Mouse (Mus musculus): Measurements from ENCODE around the gene Nab2.

The Nab2 gene

DNA sequence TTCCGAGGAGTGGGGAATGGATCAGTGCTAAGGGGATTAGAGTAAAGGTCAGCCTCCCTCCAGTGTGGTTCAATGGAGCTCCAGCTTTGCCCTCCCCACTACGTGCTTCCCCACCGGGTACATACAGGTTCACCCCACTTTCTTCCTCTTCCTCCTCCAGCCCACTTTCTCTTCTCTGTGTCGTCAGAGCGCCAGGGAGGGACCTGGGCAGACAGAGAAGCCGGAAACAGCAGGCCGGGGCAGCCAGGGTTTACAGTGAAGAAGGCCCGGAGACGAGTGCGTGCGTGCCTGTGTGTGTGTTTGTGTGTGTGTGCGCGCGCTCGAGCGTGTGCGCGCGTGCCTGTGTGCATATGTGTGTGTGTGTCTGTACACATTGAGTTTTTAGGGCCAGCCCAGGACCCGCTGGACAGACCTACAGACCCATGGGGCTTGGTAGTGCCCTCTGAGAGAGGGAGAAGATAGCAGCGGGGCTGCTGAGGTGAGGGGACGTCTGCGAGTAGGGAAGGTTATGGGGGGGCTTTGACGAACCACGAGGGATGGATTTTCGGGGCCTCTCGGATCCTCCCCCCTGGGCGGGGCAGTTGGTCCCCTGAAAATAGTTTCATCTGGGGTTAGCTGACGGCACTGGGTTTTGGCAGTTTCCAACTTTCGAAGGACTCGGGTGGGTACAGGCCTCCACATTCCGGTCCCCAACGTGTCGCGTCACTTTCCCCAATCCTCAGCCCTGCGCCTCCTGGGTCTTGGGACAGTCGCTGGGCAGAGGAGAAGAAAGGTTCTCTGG lies 25.4 kb downstream of the Nab2 start, which contains the start of gene Stat6:
Stat6 (plus strand) TSS at position 215 of the 781 bp plus-strand sequence.
- DNase-seq = peak; percentile 61

DNA sequence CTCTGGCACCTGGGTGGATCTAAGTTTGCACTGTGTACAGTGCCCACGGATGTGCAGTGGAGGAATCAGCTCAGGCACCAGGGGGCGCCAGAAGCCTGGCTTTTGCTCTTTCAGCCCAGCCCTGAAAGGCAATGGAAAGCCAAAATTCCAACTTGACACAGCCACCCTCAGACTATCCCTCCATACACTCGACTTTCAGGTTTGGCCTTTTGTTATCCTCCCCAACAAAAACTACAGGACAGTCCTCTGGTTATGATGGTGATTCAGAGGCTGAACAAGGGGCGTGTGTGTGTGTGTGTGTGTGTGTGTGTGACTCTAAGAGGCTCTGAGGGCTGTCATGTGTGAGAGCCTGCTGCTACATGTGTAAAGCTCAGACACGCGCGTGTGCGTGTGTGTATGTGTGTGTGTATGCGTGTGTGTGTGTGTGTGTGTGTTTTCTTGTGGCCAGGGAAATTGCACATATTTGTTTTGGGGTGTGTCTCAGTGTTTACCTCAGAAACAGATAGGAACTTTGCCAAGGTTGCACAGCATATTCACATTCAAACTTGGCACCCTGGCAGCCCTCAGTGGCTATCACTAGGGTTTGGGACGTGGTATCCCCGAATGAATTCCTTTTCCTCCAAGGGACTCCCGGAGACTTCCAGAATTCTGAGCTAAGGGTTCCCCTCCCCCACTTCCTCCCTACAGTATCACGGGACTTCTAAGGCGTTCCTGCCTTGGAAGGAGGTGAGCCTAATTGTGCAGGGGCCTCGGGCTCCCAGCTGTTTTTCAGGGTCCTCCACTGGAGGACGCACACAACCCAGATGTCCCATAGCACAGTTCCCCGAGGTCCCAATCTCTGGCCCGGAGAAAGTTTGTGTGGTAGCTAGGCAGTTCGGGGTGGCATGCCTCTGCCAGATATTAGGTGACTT lies 26.3 kb downstream of the Nab2 start:
- DNase-seq = peak; percentile 85

DNA sequence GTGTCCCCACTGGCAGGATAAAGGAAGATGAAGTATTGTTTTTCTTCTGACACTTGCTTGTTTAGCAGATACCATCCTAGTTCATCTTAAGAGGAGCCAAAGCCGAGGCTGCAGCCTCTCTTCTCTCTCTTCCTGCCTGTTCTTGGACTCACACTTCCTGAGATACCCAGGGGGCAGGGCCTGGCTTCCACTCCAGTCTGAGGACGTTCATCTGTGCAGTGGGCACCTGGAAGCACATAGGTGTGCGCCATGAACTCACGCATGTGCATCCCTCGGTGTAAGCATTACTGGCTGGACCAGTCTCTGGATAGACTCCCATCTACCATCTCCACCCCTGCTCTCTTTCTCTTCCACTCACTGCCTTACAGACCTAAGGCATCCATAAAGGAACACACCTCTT lies 27.9 kb downstream of the Nab2 start:
- no peak for DNase-seq

DNA sequence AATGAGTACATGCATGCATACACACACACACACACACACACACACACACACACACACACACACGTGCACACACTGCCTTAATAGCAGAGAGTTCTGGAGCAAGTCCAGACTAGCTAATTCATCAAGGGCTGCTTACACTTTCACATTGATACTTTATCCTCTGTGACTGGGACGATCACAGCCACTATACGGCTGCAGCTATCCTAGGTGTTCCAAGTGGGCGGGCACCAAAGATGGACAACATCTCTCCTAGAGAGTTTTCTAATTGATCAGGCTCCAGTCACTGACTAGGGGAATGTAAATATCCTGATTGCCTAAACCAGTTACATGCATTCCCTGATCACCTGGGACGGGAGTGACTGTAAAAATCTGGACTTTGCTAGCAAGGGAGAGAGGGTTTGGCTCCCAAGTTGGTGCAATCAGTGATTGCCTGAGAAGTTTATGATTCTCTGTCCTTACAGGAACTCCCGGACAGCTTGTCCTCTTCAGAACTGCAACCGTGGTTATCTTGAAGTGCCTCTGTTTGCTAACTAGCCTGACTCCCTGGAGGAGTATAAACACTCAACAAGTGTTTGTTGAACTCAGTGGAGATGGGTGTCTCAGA lies 35.6 kb downstream of the Nab2 start:
- no peak for DNase-seq

DNA sequence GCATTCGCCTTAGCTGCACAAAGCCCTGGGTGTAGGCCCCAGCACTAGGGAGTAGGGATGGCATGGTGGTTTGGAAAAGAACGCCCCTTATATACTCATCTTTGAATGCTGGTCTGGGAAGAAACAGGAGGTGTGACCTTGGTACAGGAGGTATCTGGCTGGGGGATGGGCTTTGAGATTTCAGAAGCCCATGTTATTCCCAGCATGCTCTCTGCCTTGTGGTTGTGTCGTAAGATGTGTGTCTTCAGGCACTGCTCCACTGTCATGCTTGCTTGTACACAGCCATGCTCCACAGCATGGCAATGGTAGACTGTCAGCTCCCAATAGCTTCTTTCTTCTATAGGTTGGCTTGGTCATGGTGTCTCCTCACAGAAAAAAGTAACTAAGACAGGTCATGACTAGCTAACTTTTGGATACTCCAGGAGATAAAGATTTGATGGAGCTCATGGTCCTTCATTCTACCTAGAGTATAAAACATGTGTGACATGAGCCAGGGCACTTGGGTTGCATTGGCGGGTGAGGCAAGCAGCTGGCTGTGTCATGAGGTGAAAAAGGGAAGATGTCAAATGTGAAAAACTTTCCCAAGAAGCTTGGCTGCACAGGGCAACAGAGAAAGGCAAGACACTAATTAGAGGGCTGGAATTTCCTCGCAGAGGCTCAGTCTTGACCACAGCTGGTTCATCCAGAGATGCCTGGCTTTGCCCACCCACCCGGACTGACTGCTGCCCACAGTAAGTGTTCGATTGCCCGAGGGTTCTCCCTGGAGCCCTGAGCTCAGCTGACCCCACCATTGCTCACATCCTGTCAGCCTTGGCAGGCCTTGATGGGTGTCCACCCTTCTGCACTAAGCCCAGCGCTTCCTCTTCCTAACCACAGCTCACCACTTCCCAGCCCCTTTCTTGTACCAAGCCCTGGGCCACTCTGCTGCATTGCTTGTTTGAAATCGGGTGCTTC lies 36.8 kb downstream of the Nab2 start:
- no peak for DNase-seq

DNA sequence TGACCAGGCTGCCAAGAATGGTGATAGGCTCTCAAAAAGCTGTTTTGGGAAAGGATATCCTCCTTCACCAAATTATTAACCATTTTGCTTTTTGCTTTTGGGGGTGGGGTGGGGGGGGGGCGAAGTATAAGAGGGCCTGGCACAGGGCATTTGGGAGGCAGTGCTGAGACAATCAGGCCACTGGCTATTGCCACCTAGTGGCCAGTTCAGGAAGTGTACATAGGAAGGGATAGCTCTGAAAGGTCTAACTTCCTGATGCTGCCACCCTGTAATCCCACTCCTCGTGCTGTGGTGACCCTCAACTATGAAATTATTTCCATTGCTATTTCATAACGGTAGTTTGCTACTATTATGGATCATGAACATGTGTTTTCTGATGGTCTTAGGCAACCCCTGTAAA lies 41.9 kb downstream of the Nab2 start:
- peak; percentile 67 for DNase-seq

DNA sequence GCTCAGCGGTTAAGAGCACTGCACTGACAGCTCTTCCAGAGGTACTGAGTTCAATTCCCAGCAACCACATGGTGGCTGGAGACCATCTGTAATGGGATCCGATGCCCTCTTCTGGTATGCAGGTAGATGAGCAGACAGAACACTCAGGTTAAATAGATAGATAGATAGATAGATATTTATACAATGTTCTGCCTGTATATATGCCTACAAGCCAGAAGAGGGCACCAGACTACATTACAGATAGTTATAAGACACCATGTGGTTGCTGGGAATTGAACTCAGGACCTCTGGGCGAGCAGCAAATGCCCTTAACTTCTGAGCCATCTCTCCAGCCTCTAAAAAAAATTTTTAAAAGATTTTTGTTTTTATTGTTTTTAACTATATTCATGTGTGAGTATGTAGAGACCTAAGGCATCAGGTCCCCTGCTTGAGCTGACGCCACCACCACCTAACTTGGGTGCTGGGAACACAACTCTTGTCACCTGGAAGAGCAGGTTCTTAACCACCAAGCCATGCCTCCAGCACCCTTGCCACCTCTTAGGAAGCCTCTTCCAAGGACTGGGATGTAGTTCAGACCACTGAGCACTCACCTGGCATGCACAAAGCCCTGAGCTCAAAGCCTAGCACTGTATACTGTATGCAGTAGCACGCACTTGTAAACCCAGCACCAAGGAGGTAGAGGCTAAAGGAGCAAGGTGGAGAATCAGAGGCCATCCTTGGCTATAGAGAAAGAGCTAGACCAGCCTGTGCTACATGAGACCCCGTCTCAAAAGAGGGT lies 44.7 kb downstream of the Nab2 start:
- no peak for DNase-seq

DNA sequence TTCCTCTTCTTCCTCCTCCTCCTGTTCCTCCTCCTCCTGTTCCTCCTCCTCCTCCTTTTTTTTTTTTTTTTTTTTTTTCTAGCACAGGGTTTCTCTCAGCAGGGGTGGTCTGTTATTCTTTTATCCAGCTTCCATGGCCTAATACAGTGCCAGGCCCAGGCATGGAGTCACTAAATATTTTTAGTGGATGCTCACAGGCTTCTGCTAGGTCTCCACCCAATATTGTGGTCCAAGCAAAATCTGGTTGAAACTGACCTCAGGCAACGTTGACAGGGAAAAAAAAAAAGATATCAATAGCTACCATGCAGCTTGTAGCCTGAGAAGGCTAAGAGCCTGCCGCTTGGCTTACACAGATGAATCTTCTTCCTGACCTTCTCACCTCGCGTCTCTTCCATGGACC lies 45.7 kb downstream of the Nab2 start:
- no peak for DNase-seq

DNA sequence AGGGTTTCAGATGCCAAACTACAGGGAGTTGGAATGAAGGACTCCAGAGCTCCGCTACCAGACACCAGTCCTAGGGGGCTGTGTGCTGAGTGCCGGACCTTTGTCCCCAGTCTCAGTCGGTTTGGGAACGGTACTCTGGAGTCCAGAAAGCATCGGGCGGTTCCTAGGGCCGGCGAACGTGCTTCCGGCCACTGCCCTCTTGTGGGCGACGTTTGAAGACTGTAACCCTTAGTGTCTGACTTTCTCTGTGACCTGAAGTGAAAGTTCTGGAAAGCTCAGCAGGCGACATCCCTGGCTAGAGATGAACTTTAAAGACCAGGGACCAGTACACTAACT lies 46.3 kb downstream of the Nab2 start:
- DNase-seq = no peak

DNA sequence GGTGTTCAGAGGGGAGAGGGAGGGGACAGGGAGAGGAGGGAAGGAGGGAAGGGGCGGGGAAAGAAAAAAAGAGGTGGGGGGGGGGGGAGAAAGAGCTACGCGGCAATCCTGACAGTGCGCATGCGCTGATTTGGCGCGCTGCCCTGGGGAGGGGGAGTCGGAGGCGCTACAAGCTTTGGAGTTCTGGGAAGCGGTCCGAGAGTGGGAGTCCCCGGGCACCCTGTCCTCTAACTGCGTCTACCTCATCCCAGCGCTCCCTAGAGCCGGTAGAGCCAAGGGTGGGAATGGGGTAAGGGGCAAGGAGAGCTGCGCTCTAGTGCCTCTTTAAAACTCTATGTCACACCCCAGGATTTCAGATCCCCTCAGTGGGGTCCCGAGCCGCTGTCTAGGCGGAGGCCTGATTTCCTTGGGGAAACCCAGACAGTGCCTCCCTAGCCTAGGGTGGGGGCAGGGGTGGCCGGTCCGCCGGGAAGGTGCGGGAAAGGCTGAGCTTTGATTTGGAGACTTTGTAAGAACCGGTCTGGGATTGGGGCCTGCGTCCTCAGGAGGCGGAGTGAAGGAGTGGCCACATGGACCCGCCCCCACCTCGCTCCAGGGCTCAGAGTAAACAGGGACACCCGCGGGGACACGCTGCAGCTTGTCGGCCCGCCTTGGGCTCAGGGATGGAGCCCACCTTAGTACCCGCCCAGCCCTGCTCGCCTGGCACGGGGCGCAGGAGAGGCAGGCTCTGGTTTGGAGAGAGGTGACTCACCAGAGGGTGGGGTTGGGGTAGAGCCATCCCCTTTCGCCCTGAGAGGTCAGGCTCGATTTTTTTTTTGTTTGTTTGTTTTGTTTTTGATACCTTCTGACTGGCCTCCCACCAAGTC lies 46.9 kb downstream of the Nab2 start:
- peak; percentile 95 for DNase-seq

DNA sequence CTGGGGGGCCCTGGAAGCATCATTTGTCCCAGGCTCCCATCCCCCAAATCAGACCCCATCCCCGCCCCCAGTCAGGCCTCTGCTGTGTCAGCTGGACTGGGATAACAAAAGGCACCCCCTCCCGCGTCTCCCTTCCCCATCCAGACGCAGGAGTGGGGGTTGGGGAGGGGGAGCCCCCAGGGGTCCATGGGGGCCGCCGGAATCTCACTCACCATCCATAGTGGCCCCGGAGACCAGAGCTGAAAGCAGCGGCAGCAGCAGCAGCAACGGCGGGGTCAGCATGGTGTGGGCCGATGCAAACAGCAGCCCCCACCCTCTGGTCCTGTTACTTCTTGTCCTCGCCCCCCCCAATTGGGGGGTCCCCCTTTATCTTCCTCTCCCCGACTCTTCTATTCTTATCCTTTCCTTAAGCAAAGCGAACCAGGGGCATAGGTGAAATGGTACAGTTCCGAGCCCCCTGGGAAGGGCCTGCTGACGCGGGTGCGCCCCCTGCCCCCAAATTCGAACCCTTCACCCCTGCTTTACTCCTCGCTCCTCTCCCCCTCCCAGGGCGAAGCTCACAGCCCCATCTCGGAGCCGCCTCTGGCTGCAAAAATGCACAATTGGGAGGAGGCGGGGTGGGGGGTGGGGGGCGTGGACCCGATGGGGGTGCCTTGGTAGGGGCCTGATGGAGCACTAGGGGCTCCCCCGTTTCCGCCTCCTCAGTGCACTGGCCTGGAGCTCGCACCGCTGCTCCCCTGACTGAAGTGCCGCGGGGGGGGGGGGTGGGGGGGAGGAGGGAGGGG lies 47.8 kb downstream of the Nab2 start, which contains the start of gene Lrp1:
Lrp1 (minus strand) TSS at position 743 of the 785 bp plus-strand sequence.
- peak; percentile 85 for DNase-seq

DNA sequence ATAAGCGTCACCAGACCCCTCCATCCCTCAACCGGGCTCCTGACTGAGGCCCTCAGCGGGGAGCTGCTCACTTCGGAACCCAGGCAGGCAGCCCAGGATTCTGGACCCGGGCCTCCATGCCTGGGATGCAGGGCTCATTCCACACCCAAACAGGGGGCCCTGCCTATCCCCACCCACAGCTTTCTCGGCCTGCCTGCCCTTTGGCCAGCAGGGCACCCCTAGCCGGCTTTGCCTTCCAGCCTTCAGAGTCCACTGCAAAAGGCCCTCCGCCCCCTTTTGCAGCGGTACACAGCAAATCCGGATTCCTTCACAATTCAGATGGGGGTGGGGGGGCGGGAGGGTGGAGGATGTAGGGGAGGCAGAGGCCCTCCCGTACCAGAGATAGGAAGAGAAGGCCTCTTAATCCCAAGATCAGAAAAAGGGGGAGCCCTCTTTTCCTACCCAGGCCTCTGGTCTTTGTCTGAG lies 48.4 kb downstream of the Nab2 start:
- DNase-seq = peak; percentile 75

DNA sequence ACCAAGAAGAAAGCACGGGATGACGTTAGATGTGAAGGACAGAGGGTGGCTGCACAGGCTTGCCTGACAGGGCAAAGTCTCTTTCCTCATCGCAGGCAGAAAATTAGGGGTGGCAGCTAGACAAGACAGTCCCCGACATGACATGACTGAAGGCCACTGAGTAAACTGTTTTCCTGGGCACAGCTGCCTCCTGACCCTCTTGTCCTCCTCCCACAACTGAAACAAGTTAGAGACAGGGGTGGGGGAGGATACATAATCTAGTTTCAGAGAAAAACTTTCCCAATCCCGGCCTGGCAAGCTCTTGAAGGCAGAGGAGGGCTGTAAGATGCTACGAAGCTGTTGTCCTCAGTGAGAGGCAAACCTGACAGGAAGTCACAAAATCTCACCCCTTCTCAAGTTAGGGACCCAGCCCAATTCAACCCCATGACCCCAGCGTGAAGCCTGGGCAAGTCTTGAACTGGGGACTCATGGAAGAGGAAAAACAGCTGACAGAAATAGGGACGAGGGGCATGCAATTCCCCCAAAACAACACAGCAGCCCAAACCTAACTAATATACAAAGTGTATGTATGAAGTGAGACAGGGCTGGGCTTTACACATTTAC lies 49.1 kb downstream of the Nab2 start:
- peak; percentile 53 for DNase-seq

DNA sequence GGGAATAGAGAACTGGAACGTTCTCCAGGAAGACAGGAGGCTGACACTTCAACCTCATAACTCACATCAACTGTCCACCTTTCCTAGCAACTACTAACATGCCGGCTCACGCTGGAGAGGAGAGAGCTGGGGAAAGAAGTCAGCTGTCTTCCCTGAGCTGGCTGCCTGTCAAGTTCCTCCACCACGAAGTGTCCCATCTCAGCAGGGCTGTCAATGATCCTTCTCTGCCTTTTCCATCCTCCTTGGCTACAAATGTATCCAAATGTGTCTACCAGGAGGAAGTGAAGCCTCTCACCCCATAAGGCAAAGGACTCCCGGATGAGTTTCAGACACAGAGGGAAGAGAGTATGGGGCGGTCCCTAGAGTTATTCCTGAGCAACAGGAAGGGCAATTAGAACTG lies 50.2 kb downstream of the Nab2 start:
- peak; percentile 65 for DNase-seq

DNA sequence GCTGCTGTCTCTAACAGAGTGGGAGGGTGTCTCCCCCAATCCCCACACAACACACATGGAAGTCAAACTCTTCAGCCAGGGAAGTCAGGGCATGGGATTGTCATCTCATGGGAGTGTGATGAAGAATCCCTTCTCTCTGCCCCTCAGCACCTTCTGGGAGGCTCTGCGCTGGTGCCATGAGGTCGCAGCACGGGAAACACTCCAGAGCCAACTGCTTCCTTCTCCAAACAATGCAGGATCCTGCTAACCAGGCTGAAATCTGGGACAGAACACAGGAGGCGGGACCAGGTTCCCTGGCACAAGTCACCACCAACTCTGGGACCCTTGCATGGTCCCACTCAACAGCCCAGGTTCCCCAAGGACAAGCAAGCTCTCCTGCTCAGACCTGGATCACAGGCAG lies 51.1 kb downstream of the Nab2 start:
- DNase-seq = peak; percentile 79

DNA sequence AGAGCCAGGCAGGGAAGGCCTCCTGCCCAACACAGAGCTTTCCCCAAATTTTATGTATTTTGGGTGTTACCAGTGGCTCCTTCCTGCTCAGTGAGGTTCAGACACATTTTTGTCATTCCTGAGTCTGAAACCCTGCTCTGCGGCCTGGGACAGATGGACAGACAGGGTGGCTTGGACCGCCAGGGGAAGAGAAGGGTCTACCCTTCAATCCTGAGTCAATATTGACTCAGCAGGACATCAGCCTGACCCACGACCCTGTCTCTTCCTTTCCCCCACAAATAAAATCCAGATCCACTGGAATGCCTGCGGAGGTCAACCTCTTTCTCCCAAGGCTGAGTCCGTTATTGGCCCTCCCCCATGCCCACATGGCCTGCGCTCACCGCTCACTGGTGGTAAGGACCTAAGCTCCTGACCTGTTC lies 52.1 kb downstream of the Nab2 start:
- peak; percentile 54 for DNase-seq

DNA sequence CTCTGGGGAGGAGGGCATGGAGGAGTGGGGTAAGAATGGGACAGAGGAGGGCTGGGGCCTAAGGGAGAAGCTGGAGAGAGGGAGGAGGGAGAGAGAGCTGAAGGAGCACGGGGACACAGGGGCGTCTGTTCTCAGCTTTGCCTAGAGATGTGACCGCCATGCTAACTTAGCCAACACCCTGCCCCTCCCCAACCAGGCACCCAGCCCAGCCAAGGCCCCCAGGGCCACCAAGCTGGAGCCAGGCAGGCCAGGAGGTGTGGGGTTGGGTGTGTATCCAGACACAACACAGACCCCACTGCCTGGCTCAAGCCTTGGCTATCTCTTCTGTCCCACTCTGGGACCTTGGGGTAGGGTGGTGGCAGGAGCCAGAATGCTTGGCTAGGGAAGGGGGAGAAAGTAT lies 52.8 kb downstream of the Nab2 start:
- DNase-seq = peak; percentile 63

DNA sequence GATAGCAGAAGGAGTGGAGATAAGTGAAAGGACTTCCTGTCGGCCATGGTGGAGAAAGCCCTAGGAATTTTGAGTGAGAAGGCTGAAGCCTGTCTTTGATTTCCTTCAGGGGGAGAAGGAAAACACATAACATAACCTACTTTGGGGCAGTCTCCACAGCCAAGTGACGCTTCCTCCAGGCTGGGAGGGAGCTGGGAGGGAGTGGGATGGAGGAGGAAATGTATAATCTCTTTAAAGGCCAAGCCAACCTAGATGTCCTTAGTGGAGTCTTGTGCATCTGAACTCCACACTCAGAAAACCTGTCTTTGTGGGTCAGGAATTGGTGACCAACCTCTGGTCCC lies 53.4 kb downstream of the Nab2 start:
- no peak for DNase-seq

Measured in cerebellum, adult 9-11 months (tissue).